Mouse (Mus musculus): ENCODE results near the gene 1700015G11Rik.
A peak's percentile ranks its signal among the peaks of the same experiment; 100 is the strongest.

1700015G11Rik gene

GRCm38 (mm10) chr7:52015628-52016027, at the start of gene 1700015G11Rik:
1700015G11Rik (minus strand) TSS chr7:52015728.
- DNase-seq (ENCODE audit: low spot score): no peak

GRCm38 (mm10) chr7:52056954-52057353, 41.4 kb upstream of the 1700015G11Rik start:
- no peak for DNase-seq (ENCODE audit: low spot score)

GRCm38 (mm10) chr7:52056274-52056673, 40.7 kb upstream of the 1700015G11Rik start:
- DNase-seq (ENCODE audit: low spot score): no peak

GRCm38 (mm10) chr7:52055831-52056230, 40.3 kb upstream of the 1700015G11Rik start:
- DNase-seq (ENCODE audit: low spot score): no peak

GRCm38 (mm10) chr7:52037600-52038582, 22.4 kb upstream of the 1700015G11Rik start:
- peak; percentile 10 for DNase-seq (ENCODE audit: low spot score)

GRCm38 (mm10) chr7:52024050-52024626, 8.6 kb upstream of the 1700015G11Rik start:
- no peak for DNase-seq (ENCODE audit: low spot score)

- no peak for DNase-seq (ENCODE audit: low spot score)
These were observed 6.5 kb upstream of the 1700015G11Rik start for GRCm38 (mm10) chr7:52022039-52022438.

GRCm38 (mm10) chr7:52015180-52015579, 348 bp downstream of the 1700015G11Rik start:
- DNase-seq (ENCODE audit: low spot score): no peak

- no peak for DNase-seq (ENCODE audit: low spot score)
These were observed 2.1 kb downstream of the 1700015G11Rik start for GRCm38 (mm10) chr7:52013457-52013856.

GRCm38 (mm10) chr7:52007138-52007537, 8.4 kb downstream of the 1700015G11Rik start:
- DNase-seq (ENCODE audit: low spot score): no peak

- no peak for DNase-seq (ENCODE audit: low spot score)
These were observed 9.3 kb downstream of the 1700015G11Rik start for GRCm38 (mm10) chr7:52006296-52006630.

- no peak for DNase-seq (ENCODE audit: low spot score)
These were observed 9.8 kb downstream of the 1700015G11Rik start, which contains the start of gene Svip for GRCm38 (mm10) chr7:52005511-52006295. Svip (minus strand) TSS chr7:52006018.

- DNase-seq (ENCODE audit: low spot score): no peak
These were observed 24.5 kb downstream of the 1700015G11Rik start for GRCm38 (mm10) chr7:51991020-51991419.

- DNase-seq (ENCODE audit: low spot score): no peak
These were observed 28.6 kb downstream of the 1700015G11Rik start for GRCm38 (mm10) chr7:51986909-51987308.

GRCm38 (mm10) chr7:51985763-51986162, 29.8 kb downstream of the 1700015G11Rik start:
- DNase-seq (ENCODE audit: low spot score): no peak

GRCm38 (mm10) chr7:51982303-51982702, 33.2 kb downstream of the 1700015G11Rik start:
- DNase-seq (ENCODE audit: low spot score): no peak

GRCm38 (mm10) chr7:51979271-51979670, 36.3 kb downstream of the 1700015G11Rik start:
- no peak for DNase-seq (ENCODE audit: low spot score)

GRCm38 (mm10) chr7:51975181-51975580, 40.3 kb downstream of the 1700015G11Rik start:
- DNase-seq (ENCODE audit: low spot score): no peak

GRCm38 (mm10) chr7:51973526-51973925, 42.0 kb downstream of the 1700015G11Rik start:
- DNase-seq (ENCODE audit: low spot score): no peak

- no peak for DNase-seq (ENCODE audit: low spot score)
These were observed 42.4 kb downstream of the 1700015G11Rik start for GRCm38 (mm10) chr7:51973091-51973490.

GRCm38 (mm10) chr7:51972252-51972855, 43.2 kb downstream of the 1700015G11Rik start:
- DNase-seq (ENCODE audit: low spot score): peak; percentile 30

GRCm38 (mm10) chr7:51969379-51969778, 46.1 kb downstream of the 1700015G11Rik start:
- no peak for DNase-seq (ENCODE audit: low spot score)
